Mouse (Mus musculus) myocyte (in vitro differentiated cells): ENCODE measurements around the gene Sgcb.

Experiments used
- MAX ChIP-seq: IDR thresholded peaks from one replicate; pipeline ENCODE4 v1.6.1; 2011; ENCODE audit warnings: low read depth, mild to moderate bottlenecking, control low read depth
- POLR2A ChIP-seq: IDR thresholded peaks from one replicate; pipeline ENCODE4 v1.6.1; 2011; ENCODE audit warnings: low read depth, mild to moderate bottlenecking, control low read depth, moderate library complexity; ENCODE audit not compliant: insufficient read length
- REST ChIP-seq: IDR thresholded peaks from one replicate; pipeline ENCODE4 v1.6.1; 2011; ENCODE audit warnings: mild to moderate bottlenecking, control low read depth, moderate library complexity; ENCODE audit not compliant: insufficient read depth, insufficient read length
- USF1 ChIP-seq: IDR thresholded peaks from one replicate; pipeline ENCODE4 v1.6.1; 2011; ENCODE audit warnings: low read depth, mild to moderate bottlenecking, control low read depth, moderate library complexity

GRCm38 (mm10) chr5:73633141-73633540 lies 14.4 kb downstream of the Sgcb start:
- TF ChIP-seq POLR2A (no peak), MAX (no peak), USF1 (no peak), REST (no peak)
